Mouse (Mus musculus): ENCODE measurements around the gene 4930455H04Rik. TPM values are rescaled to one million over a fixed set of nuclear protein-coding genes. Genes with fewer than 3 reads are reported as not detected.

4930455H04Rik gene
- total RNA-seq, 1 experiment: not detected

GRCm38 (mm10) chr3:116988221-116988620 is 20.2 kb downstream of the 4930455H04Rik start:
- in situ Hi-C loops (cut with MboI; ENCODE audit: low sequenced_read_pairs in 2 of 2, unreplicated experiment in 2 of 2): no loop called here
- TF ChIP-seq ZNF384 (IDR thresholded peaks at IDR 0.05; ENCODE audit: low read depth, low read length): no peak
- TF ChIP-seq CHD2 (IDR thresholded peaks at IDR 0.05; ENCODE audit: low read depth, low read length): no peak
- TF ChIP-seq MAFK (IDR thresholded peaks at IDR 0.05; ENCODE audit: insufficient read depth, low read depth, low read length): no peak
- TF ChIP-seq ZC3H11A (IDR thresholded peaks at IDR 0.05; ENCODE audit: borderline replicate concordance, low read depth, low read length): no peak
- no peak for TF ChIP-seq HCFC1 (IDR thresholded peaks at IDR 0.05; ENCODE audit: borderline replicate concordance, insufficient read depth, low read length)
- Histone ChIP-seq H3K9me3 (ENCODE audit: control insufficient read depth, insufficient read depth, low read depth, low read length) (no peaks in the 10 kb centered on the region), H3K9ac (ENCODE audit: insufficient read depth, low read depth, low read length, poor library complexity, severe bottlenecking) (no peak overlapping the region), H3K27ac (ENCODE audit: insufficient read depth, low read depth, low read length, poor library complexity, severe bottlenecking) (no peak overlapping the region), H3K4me1 (ENCODE audit: control insufficient read depth in 2 of 2, insufficient read depth in 2 of 2, low read length in 2 of 2, poor library complexity in 1 of 2) (no peaks in the 10 kb centered on the region), H3K4me3 (ENCODE audit: insufficient read depth in 1 of 2, low read depth in 1 of 2, low read length in 2 of 2, poor library complexity in 1 of 2, severe bottlenecking in 1 of 2) (no peak overlapping the region), H3K36me3 (ENCODE audit: control insufficient read depth, insufficient read depth, low read length, poor library complexity, severe bottlenecking) (no peaks in the 10 kb centered on the region)
- DNase-seq (ENCODE audit: low read depth, low spot score): no peak

- H3K9ac ChIP-seq (ENCODE audit: insufficient read depth, low read depth, low read length, poor library complexity, severe bottlenecking): no peak overlapping the region
- H3K9me3 ChIP-seq (ENCODE audit: control insufficient read depth, insufficient read depth, low read depth, low read length): no peaks in the 10 kb centered on the region
- no peak overlapping the region for H3K27ac ChIP-seq (ENCODE audit: insufficient read depth, low read depth, low read length, poor library complexity, severe bottlenecking)
- H3K36me3 ChIP-seq (ENCODE audit: control insufficient read depth, insufficient read depth, low read length, poor library complexity, severe bottlenecking): no peaks in the 10 kb centered on the region
- H3K4me1 ChIP-seq (ENCODE audit: control insufficient read depth in 2 of 2, insufficient read depth in 2 of 2, low read length in 2 of 2, poor library complexity in 1 of 2): no peaks in the 10 kb centered on the region
- no peak for DNase-seq (ENCODE audit: low read depth, low spot score)
- in situ Hi-C loops (cut with MboI; ENCODE audit: low sequenced_read_pairs in 2 of 2, unreplicated experiment in 2 of 2): no loop called here
- TF ChIP-seq MAFK (IDR thresholded peaks at IDR 0.05; ENCODE audit: insufficient read depth, low read depth, low read length) (no peak), CHD2 (IDR thresholded peaks at IDR 0.05; ENCODE audit: low read depth, low read length) (no peak), ZNF384 (IDR thresholded peaks at IDR 0.05; ENCODE audit: low read depth, low read length) (no peak), ZC3H11A (IDR thresholded peaks at IDR 0.05; ENCODE audit: borderline replicate concordance, low read depth, low read length) (no peak), HCFC1 (IDR thresholded peaks at IDR 0.05; ENCODE audit: borderline replicate concordance, insufficient read depth, low read length) (no peak)
- H3K4me3 ChIP-seq (ENCODE audit: insufficient read depth in 1 of 2, low read depth in 1 of 2, low read length in 2 of 2, poor library complexity in 1 of 2, severe bottlenecking in 1 of 2): no peak overlapping the region
Observed at GRCm38 (mm10) chr3:116991180-116991579, 23.1 kb downstream of the 4930455H04Rik start.

- TF ChIP-seq ZC3H11A (IDR thresholded peaks at IDR 0.05; ENCODE audit: borderline replicate concordance, low read depth, low read length) (no peak), CHD2 (IDR thresholded peaks at IDR 0.05; ENCODE audit: low read depth, low read length) (no peak), HCFC1 (IDR thresholded peaks at IDR 0.05; ENCODE audit: borderline replicate concordance, insufficient read depth, low read length) (no peak), ZNF384 (IDR thresholded peaks at IDR 0.05; ENCODE audit: low read depth, low read length) (no peak), MAFK (IDR thresholded peaks at IDR 0.05; ENCODE audit: insufficient read depth, low read depth, low read length) (no peak)
- Histone ChIP-seq H3K9me3 (ENCODE audit: control insufficient read depth, insufficient read depth, low read depth, low read length) (no peaks in the 10 kb centered on the region), H3K4me1 (ENCODE audit: control insufficient read depth in 2 of 2, insufficient read depth in 2 of 2, low read length in 2 of 2, poor library complexity in 1 of 2) (no peaks in the 10 kb centered on the region), H3K27ac (ENCODE audit: insufficient read depth, low read depth, low read length, poor library complexity, severe bottlenecking) (no peak overlapping the region), H3K9ac (ENCODE audit: insufficient read depth, low read depth, low read length, poor library complexity, severe bottlenecking) (no peak overlapping the region), H3K36me3 (ENCODE audit: control insufficient read depth, insufficient read depth, low read length, poor library complexity, severe bottlenecking) (no peaks in the 10 kb centered on the region), H3K4me3 (ENCODE audit: insufficient read depth in 1 of 2, low read depth in 1 of 2, low read length in 2 of 2, poor library complexity in 1 of 2, severe bottlenecking in 1 of 2) (no peak overlapping the region)
- DNase-seq (ENCODE audit: low read depth, low spot score): no peak
- in situ Hi-C loops (cut with MboI; ENCODE audit: low sequenced_read_pairs in 2 of 2, unreplicated experiment in 2 of 2): no loop called here
Observed at GRCm38 (mm10) chr3:116993011-116993410, 24.9 kb downstream of the 4930455H04Rik start.

GRCm38 (mm10) chr3:117001686-117002485 is 33.8 kb downstream of the 4930455H04Rik start:
- Histone ChIP-seq H3K4me3 (ENCODE audit: insufficient read depth in 1 of 2, low read depth in 1 of 2, low read length in 2 of 2, poor library complexity in 1 of 2, severe bottlenecking in 1 of 2) (no peak overlapping the region), H3K9me3 (ENCODE audit: control insufficient read depth, insufficient read depth, low read depth, low read length) (no peaks in the 10 kb centered on the region), H3K9ac (ENCODE audit: insufficient read depth, low read depth, low read length, poor library complexity, severe bottlenecking) (no peak overlapping the region), H3K4me1 (ENCODE audit: control insufficient read depth in 2 of 2, insufficient read depth in 2 of 2, low read length in 2 of 2, poor library complexity in 1 of 2) (peaks cover 0 to 2% of the 10 kb centered on the region in 2 experiments; a peak in 1 of 4 replicates), H3K36me3 (ENCODE audit: control insufficient read depth, insufficient read depth, low read length, poor library complexity, severe bottlenecking) (no peaks in the 10 kb centered on the region), H3K27ac (ENCODE audit: insufficient read depth, low read depth, low read length, poor library complexity, severe bottlenecking) (no peak overlapping the region)
- no peak for DNase-seq (ENCODE audit: low read depth, low spot score)
- TF ChIP-seq ZNF384 (IDR thresholded peaks at IDR 0.05; ENCODE audit: low read depth, low read length): no peak
- TF ChIP-seq MAFK (IDR thresholded peaks at IDR 0.05; ENCODE audit: insufficient read depth, low read depth, low read length): no peak
- TF ChIP-seq HCFC1 (IDR thresholded peaks at IDR 0.05; ENCODE audit: borderline replicate concordance, insufficient read depth, low read length): no peak
- TF ChIP-seq CHD2 (IDR thresholded peaks at IDR 0.05; ENCODE audit: low read depth, low read length): no peak
- TF ChIP-seq ZC3H11A (IDR thresholded peaks at IDR 0.05; ENCODE audit: borderline replicate concordance, low read depth, low read length): no peak
- in situ Hi-C loops (cut with MboI; ENCODE audit: low sequenced_read_pairs in 2 of 2, unreplicated experiment in 2 of 2): no loop called here

Measured in ES-E14 (cell line).